10 mouse cellular contexts compared by ENCODE assay signal in the genomic region with DNA sequence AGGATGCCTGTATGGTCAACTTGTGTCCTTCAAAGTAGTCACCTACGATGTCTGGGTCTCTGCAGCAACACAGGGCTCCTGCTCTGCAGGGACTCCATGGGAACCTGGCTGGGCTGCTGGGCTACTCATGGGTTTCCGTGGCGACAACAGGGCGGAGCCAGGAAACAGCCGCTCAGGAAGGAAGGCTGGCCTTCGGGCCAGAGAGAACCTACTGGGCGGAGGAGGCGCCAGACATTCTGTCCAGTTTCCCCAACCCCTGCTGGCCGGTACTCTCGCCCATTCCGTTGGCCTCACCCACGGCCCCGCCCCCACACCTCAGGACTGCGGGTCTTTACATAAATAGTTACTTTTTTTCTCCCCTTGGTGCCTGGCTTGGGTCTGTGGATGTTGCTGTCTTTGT. TPM values are rescaled to one million over a fixed set of nuclear protein-coding genes. Genes with fewer than 3 reads are reported as not detected.
DNase-seq lines count a peak whose midpoint lies in the region; ATAC-seq and TF ChIP-seq lines count a peak whose summit lies in the region.
"Had no signal": no experiment of that assay in that cellular context is flagged by ENCODE, and none has a peak within 500 bp of the region (broad histone marks: within the 10 kb centered on the region; RNA-seq: fewer than 3 reads in every experiment).

No protein-coding gene starts in this region.

- peak; percentile 88 for TF ChIP-seq POLR2A in heart, adult 2 months (IDR thresholded peaks at IDR 0.05; ENCODE audit: insufficient read depth, low read depth, low read length)

- peak overlapping the region; percentile 43 for H3K9ac ChIP-seq in heart, adult 2 months (ENCODE audit: low read depth, low read length)
- H3K9ac ChIP-seq in liver, embryonic 16.5 days (ENCODE audit: low read depth, low read length) = no peak overlapping the region
- peak overlapping the region; percentile 37 for H3K9ac ChIP-seq in neural tube, embryonic 11.5 days (ENCODE audit: low read length)

- peak; percentile 39 for TF ChIP-seq CTCF in heart, adult 2 months (IDR thresholded peaks at IDR 0.05)

- H3K4me3 ChIP-seq in heart, adult 2 months = peak overlapping the region; percentile 34
- H3K4me3 ChIP-seq in liver, embryonic 16.5 days (ENCODE audit: low read depth, low read length) = no peak overlapping the region
- H3K4me3 ChIP-seq in neural tube, embryonic 11.5 days (ENCODE audit: low read depth, low read length) = no peak overlapping the region

- peak; percentile 61 for DNase-seq in layer of hippocampus, adult 9-11 months
- no peak for DNase-seq in layer of hippocampus, postnatal 36 days
- peak; percentile 85 for DNase-seq in embryo, embryonic 10 days (ENCODE audit: low spot score)
- peak; percentile 82 to 91 for DNase-seq in heart, adult 2 months
- peak; percentile 87 for DNase-seq in kidney, adult 11 months
- peak; percentile 59 for DNase-seq in neural tube, embryonic 11.5 days (ENCODE audit: low spot score)
- DNase-seq in thymus, adult 18-20 months = no peak

- 3% methylated on average over 14 of the region's 14 CpGs for WGBS in heart, adult 2 months
- WGBS in liver, embryonic 16.5 days (ENCODE audit: insufficient replicate concordance) = 3% methylated on average over 14 of the region's 14 CpGs
- WGBS in neural tube, embryonic 11.5 days = 2% methylated on average over 14 of the region's 14 CpGs

- H3K4me2 ChIP-seq in liver, embryonic 16.5 days (ENCODE audit: low read depth, low read length) = peak overlapping the region; percentile 42; the same call in 1 of the 2 replicates
- H3K4me2 ChIP-seq in neural tube, embryonic 11.5 days (ENCODE audit: low read depth) = peak overlapping the region; percentile 34

- H3K27ac ChIP-seq in heart, adult 2 months = peak overlapping the region; percentile 93
- no peak overlapping the region for H3K27ac ChIP-seq in liver, embryonic 16.5 days (ENCODE audit: low read length)
- H3K27ac ChIP-seq in neural tube, embryonic 11.5 days (ENCODE audit: low read depth, low read length) = no peak overlapping the region

- peak; percentile 96 for TF ChIP-seq EP300 in heart, adult 2 months (IDR thresholded peaks at IDR 0.05; ENCODE audit: insufficient read depth, low read depth, low read length)

- peaks cover 4% of the 10 kb centered on the region; the same call in 1 of the 2 replicates for H3K27me3 ChIP-seq in heart, adult 2 months (ENCODE audit: control insufficient read depth, insufficient read depth, low read length)
- H3K27me3 ChIP-seq in liver, embryonic 16.5 days (ENCODE audit: control insufficient read depth, insufficient read depth, low read depth, low read length) = peaks cover 42% of the 10 kb centered on the region
- H3K27me3 ChIP-seq in neural tube, embryonic 11.5 days (ENCODE audit: control insufficient read depth, insufficient read depth, low read length) = peaks cover 26% of the 10 kb centered on the region

- peaks cover 19% of the 10 kb centered on the region for H3K4me1 ChIP-seq in heart, adult 2 months (ENCODE audit: control insufficient read depth, insufficient read depth, low read length)
- H3K4me1 ChIP-seq in liver, embryonic 16.5 days (ENCODE audit: control insufficient read depth, low read depth, low read length) = peaks cover 3% of the 10 kb centered on the region
- peaks cover 12% of the 10 kb centered on the region; the same call in 1 of the 2 replicates for H3K4me1 ChIP-seq in neural tube, embryonic 11.5 days (ENCODE audit: control insufficient read depth, insufficient read depth, low read length)

- intact Hi-C loops in heart, adult 2 months (cut with DNase I) = loop anchor here (1.0 to 10.0 kb wide), 2 partner anchors 12 to 401 kb away; no protein-coding TSS in a partner anchor

- peak; percentile 33 for ATAC-seq in liver, embryonic 16.5 days (ENCODE audit: low read depth)
- ATAC-seq in neural tube, embryonic 11.5 days (ENCODE audit: insufficient read depth, low FRiP score, low TSS enrichment) = peak; percentile 31; the same call in 1 of the 2 replicates

- no peaks in the 10 kb centered on the region for H3K79me2 ChIP-seq in heart, adult 2 months (replicated peaks; ENCODE audit: control insufficient read depth, insufficient read depth, low read length)

- no peaks in the 10 kb centered on the region for H3K9me3 ChIP-seq in liver, embryonic 16.5 days (replicated peaks; ENCODE audit: control insufficient read depth, low read length)
- H3K9me3 ChIP-seq in neural tube, embryonic 11.5 days (ENCODE audit: control insufficient read depth, low read length) = no peaks in the 10 kb centered on the region

- H3K36me3 ChIP-seq in heart, adult 2 months (ENCODE audit: control insufficient read depth, insufficient read depth, low read length) = no peaks in the 10 kb centered on the region
- no peaks in the 10 kb centered on the region for H3K36me3 ChIP-seq in liver, embryonic 16.5 days (ENCODE audit: control insufficient read depth, insufficient read depth)
- no peaks in the 10 kb centered on the region for H3K36me3 ChIP-seq in neural tube, embryonic 11.5 days (ENCODE audit: control insufficient read depth, insufficient read depth, low read length)

RNA-seq across cellular contexts. Expression of gene Sox18, which starts 4.0 kb away (rescaled TPM):
- total RNA-seq in layer of hippocampus, postnatal 36 days (2021) = 10 to 100 TPM in 1 of 2 experiments, 1 to 10 TPM in 1; 8.3 to 11.1 TPM
- total RNA-seq in heart, adult 2 months (2021) = 10 to 100 TPM; 37.8 to 46.2 TPM
- polyA plus RNA-seq in heart, adult 2 months (2012; rRNA removed) = 74.4 and 105 TPM in 2 replicates
- polyA plus RNA-seq in liver, embryonic 16.5 days (2015; fragmentation: Nextera tagmentation; extraction: Ambion mirVana) = 6.9 TPM in 2 replicates
- polyA plus RNA-seq in neural tube, embryonic 11.5 days (2014; fragmentation: Nextera tagmentation; extraction: Ambion mirVana) = 17.6 and 18.1 TPM in 2 replicates

RNA-seq across cellular contexts. Expression of gene Tcea2, which starts 4.7 kb away (rescaled TPM):
- 10 to 100 TPM; 60.6 to 62.0 TPM for total RNA-seq in layer of hippocampus, postnatal 36 days (2021)
- 1 to 10 TPM; 4.3 to 6.0 TPM for total RNA-seq in heart, adult 2 months (2021)
- polyA plus RNA-seq in heart, adult 2 months (2012; rRNA removed) = 10.4 and 13.4 TPM in 2 replicates
- polyA plus RNA-seq in liver, embryonic 16.5 days (2015; fragmentation: Nextera tagmentation; extraction: Ambion mirVana) = 1.9 TPM in 2 replicates
- polyA plus RNA-seq in neural tube, embryonic 11.5 days (2014; fragmentation: Nextera tagmentation; extraction: Ambion mirVana) = 20.9 and 26.6 TPM in 2 replicates

RNA-seq across cellular contexts. Expression of gene Rgs19, which starts 18.3 kb away (rescaled TPM):
- total RNA-seq in layer of hippocampus, postnatal 36 days (2021) = 10 to 100 TPM; 44.0 to 44.1 TPM
- 1 to 10 TPM; 6.7 to 8.0 TPM for total RNA-seq in heart, adult 2 months (2021)
- 22.8 and 24.5 TPM in 2 replicates for polyA plus RNA-seq in heart, adult 2 months (2012; rRNA removed)
- 19.0 and 19.7 TPM in 2 replicates for polyA plus RNA-seq in liver, embryonic 16.5 days (2015; fragmentation: Nextera tagmentation; extraction: Ambion mirVana)
- polyA plus RNA-seq in neural tube, embryonic 11.5 days (2014; fragmentation: Nextera tagmentation; extraction: Ambion mirVana) = 66.6 and 68.9 TPM in 2 replicates

RNA-seq across cellular contexts. Expression of gene Gm29797, which starts 18.6 kb away (rescaled TPM):
- 1 to 10 TPM; 1.1 to 1.6 TPM for total RNA-seq in layer of hippocampus, postnatal 36 days (2021)
- total RNA-seq in heart, adult 2 months (2021) = not detected
- polyA plus RNA-seq in heart, adult 2 months (2012; rRNA removed) = 0.21 TPM in 1 of 2 replicates, not detected in the other
- 0.19 TPM in 1 of 2 replicates, not detected in the other for polyA plus RNA-seq in liver, embryonic 16.5 days (2015; fragmentation: Nextera tagmentation; extraction: Ambion mirVana)
- not detected in 2 replicates for polyA plus RNA-seq in neural tube, embryonic 11.5 days (2014; fragmentation: Nextera tagmentation; extraction: Ambion mirVana)

RNA-seq across cellular contexts. Expression of gene Lkaaear1, which starts 22.8 kb away (rescaled TPM):
- not detected for total RNA-seq in layer of hippocampus, postnatal 36 days (2021)
- not detected for total RNA-seq in heart, adult 2 months (2021)
- 0.27 TPM in 1 of 2 replicates, not detected in the other for polyA plus RNA-seq in heart, adult 2 months (2012; rRNA removed)
- polyA plus RNA-seq in liver, embryonic 16.5 days (2015; fragmentation: Nextera tagmentation; extraction: Ambion mirVana) = not detected in 2 replicates
- not detected in 2 replicates for polyA plus RNA-seq in neural tube, embryonic 11.5 days (2014; fragmentation: Nextera tagmentation; extraction: Ambion mirVana)
- total RNA-seq: ES-E14; left cerebral cortex, adult 18-20 months had no signal

Comparison
In these comparisons a context has a peak if more than half of its experiments do, and no peak if none do; other contexts are left out.
1. DNase-seq: peak in layer of hippocampus, adult 9-11 months (single experiment), embryo, embryonic 10 days (single experiment), heart, adult 2 months (2 of 2), kidney, adult 11 months (single experiment) and neural tube, embryonic 11.5 days (single experiment); none in layer of hippocampus, postnatal 36 days (0 of 2) and thymus, adult 18-20 months (0 of 2).